Mouse (Mus musculus) gastrocnemius, adult 18-20 months (tissue): ENCODE data around the gene Col25a1. TPM values are rescaled to one million over a fixed set of nuclear protein-coding genes. Genes with fewer than 3 reads are reported as not detected.
A peak's percentile ranks its signal among the peaks of the same experiment; 100 is the strongest.

Source experiments
- DNase-seq: peaks from one replicate; pipeline ENCODE4 v3.0.0; 2021; ENCODE audit warnings: low spot score
- total RNA-seq, 2 experiments: library from RNA; stranded (reverse); gene quantifications; 2 replicates each; pipeline ENCODE4 v1.2.3; 2021

Col25a1 gene
- total RNA-seq, 2 experiments from 2014 or later: 0.09 to 0.17 TPM

DNA sequence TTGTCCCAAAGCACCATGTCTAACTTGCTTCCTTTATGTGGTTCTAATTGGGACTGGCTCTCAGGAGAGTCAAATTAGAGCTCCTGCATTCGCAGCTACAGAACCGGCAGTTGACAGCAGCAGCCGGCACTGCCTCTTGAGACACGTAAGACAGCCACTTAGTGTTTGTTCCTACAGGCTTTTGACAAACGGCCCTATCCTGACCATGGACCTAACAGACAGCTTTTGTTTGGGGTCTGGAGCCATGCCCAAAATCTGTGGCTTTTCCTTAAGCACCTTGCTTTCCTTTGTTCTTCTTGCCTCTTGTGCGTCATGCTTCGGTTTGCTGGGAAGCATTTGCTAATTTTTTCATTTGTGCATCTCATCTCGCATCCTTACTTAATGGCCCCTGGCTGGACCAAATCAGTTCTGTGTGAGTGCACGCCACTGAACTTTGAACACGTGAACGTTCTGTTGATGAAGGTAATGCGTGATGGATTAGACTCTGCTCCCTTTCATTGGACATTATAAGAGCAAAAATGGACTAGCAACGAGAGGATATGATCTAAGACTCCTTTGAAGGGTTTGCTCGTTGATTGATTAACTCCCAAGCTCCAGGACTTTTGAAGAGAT lies 179.5 kb downstream of the Col25a1 start:
- DNase-seq: no peak

DNA sequence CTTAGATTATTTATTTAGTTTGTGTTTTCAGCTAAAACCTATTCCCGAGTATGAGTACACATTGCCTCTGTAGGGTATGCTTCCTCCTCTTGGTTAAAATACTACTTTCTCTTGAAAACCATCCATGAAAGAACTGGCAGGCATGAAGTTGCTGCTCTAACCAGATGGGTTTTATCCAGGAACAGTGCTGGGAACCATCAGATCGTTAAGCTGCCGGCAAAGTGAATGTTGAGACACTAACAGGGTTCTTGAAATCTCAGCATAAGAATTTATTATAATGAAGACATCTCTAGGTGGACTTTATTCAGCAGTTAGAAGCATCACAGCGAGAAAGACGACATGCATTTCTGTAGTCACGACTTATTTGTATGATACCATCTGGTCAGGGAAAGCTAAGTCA lies 181.9 kb downstream of the Col25a1 start:
- no peak for DNase-seq

- no peak for DNase-seq
These were observed 196.0 kb downstream of the Col25a1 start for GRCm38 (mm10) chr3:130327039-130328015.

DNA sequence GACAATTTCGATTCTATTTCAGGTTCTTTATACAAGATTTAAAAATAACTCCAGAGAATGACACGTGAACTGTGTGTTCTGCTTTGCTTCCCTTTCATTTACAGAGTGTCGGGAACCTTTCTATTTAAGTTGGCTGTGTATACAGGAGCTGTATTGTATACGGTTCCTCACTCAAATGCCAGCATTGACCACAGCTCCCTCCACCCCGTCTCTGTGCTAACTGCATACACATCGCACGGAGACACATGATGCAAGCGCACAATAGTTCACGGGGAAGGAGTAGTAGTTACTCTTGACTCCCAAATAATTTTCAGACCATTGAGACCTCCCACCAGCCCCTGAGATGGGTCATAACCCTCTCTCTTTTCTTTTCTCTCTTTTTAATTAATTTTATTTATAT lies 197.6 kb downstream of the Col25a1 start:
- no peak for DNase-seq

DNA sequence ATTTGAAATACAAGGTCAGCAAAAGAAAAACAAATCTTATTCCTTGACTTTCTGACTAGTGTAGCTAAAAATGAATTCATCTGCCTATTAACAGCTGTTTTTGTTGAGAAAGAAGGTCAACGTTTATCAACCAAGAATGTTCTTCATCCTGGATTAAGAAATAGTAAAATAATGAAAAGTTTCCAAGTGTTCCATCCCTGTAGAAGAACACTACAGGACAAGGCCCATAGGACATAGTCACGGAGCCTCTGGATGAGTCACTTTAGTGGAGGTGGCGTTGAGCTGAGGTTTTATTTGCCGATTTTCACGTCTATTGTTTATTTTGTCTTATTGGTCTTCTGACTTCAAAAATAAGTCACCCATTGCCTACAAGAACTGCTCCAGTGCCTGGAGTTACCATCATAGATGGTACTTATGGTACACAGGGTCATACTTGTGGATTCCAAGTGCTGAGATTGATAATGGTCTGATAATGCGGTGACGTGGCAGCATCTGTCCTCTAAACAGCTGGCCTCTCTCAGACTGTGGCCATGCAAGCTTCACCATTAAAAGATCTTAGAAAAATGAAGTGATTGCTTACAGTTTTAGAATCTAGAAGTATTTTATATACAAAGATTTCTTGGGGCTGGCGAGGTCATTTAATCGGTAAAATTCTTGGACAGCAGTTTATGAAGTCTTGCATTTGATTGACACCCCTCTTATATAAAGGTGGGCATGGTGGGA lies 198.7 kb downstream of the Col25a1 start:
- no peak for DNase-seq

- DNase-seq: no peak
These were observed 199.3 kb downstream of the Col25a1 start for GRCm38 (mm10) chr3:130330556-130330950.

DNA sequence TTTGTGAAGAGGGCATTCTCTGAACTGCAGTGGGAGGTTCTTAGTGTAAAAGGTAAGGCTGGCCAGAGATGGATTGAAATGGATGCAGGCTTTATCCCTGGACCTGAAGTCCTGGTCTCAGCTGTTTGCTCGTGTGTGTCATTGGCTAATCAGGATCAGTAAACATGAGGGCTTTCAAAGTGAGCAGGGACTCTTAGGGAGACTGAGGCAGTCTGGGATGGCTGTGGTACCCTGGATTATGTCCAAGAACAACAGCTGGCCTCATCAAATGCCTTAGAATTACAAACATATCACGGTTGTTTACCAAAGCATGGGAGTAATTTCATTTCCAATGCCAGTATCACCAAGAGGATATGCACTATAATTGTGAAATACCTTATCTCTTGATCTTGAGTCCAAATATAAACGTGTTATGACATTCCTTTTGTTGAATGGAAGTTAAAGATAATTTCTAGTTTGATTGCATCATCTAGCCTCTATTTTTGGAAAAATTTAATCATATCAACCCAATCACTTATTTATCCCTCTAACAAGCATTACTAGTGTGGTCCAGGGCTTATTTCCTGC lies 201.1 kb downstream of the Col25a1 start:
- no peak for DNase-seq

DNA sequence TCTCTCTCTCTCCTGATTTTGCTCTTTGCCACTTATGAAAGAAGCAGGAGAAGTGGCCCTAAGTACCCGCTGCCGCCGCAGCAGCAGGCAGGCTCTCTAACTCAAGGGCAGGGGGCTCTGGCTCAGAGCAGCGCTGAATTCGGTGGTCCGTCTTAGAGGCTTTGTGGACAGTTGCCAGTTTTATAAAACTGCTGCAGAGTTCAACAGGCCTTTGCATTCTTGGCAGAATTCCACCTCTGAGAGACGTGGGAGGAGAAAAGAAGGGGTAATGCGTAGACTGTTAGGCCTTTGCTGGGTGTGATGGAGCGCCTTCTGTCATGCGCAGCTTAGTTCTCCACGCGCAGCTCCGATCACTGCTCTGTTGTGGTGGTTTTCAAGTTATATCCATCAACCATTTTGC lies 206.6 kb downstream of the Col25a1 start:
- DNase-seq: peak; percentile 1

DNA sequence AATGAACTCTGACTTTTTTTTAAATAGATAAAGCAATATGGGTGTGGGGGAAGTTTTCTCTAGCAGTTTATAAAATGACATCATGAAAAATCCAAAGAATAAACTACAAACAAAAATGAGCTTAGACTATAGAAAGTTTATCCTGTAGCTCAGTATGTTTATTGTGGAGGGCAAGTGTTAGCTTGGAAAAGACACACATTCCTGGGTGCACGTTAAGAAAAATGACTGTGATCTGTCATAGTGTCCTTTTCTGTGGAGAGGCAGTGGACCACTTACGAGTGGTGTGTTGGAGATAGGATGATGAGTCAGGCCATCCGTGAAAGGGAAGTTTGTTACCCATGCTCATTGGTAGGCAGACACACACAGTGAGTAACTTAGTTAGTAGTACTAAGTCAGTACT lies 207.1 kb downstream of the Col25a1 start:
- DNase-seq: no peak

- no peak for DNase-seq
These were observed 218.9 kb downstream of the Col25a1 start for GRCm38 (mm10) chr3:130350161-130350560.

DNA sequence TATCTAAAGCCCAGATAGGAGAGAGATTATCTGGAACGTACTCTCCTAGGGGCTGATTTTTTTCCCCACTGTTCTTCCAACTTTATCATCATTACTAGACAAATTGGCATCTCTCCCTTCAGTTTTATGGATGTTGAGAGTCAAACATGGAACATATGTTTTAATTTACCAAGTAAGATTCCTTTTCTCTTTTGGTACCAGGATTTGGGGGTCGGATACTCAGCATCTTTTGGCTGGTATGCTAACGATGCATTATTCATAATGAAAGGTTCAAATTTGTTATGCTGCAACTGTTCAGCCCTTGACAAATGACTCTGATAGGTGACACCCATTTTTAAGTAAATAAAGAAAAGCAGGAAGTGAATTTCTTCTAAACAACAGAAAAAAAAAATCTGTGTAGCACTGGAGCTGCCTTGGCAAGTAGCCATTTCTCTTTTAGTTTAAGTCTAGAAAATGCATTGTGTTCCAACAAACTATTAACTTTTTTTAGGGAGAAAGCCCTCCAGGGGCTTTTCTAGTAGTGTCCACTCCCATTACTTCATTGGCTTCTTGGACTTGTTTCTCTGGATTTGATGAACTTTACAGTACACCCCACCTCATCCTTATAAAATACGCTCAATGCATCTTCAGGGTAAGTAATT lies 223.2 kb downstream of the Col25a1 start:
- no peak for DNase-seq

GRCm38 (mm10) chr3:130356575-130357173 lies 225.4 kb downstream of the Col25a1 start:
- DNase-seq: no peak

DNA sequence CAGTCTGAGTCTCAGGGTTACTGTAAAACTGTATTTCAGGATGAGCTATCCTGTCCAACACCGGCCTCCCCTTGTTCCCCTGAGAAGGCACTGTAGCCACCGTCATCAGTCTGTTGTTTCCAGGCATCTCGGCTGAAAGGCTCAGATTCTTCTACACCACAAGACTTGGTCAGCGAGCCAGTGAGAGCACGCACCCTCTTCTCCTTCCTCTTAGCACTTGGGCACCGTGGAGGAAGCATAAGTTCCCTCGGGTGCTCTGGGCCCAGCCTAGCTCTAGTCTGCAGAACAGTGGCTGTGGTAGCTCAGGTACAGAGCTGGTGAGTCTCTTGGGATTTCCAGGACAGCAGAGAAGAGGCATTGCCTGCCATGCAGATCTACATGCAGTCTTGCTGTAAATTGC lies 229.5 kb downstream of the Col25a1 start:
- DNase-seq: no peak

GRCm38 (mm10) chr3:130361922-130362321 lies 230.6 kb downstream of the Col25a1 start:
- no peak for DNase-seq

DNA sequence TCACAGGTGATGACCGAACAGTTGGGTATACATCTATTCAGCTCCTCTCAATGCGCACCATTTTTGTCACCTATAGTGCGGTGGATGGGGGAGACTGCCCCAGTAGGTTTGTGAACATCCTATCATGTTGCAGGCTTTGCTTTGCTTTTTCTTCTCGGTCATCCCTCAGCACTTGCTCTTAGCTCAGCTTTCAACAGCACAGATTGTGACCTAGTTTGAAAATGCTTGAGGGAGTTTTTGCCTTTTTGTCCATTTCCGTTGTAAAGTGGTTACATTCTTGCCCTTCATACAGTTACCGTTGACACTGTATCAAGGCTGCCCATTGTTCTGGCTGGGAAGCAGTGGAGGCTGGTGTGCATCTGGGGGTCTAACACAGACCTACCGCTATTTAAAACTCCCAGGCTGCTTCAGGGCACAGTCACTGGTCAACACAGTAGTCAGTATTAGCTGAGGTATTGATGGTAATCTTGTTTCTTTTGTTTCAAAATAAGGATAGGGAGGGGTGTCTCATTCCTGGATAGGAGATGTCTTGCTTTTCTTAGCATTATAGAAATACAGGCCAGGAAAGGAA lies 231.6 kb downstream of the Col25a1 start:
- no peak for DNase-seq

DNA sequence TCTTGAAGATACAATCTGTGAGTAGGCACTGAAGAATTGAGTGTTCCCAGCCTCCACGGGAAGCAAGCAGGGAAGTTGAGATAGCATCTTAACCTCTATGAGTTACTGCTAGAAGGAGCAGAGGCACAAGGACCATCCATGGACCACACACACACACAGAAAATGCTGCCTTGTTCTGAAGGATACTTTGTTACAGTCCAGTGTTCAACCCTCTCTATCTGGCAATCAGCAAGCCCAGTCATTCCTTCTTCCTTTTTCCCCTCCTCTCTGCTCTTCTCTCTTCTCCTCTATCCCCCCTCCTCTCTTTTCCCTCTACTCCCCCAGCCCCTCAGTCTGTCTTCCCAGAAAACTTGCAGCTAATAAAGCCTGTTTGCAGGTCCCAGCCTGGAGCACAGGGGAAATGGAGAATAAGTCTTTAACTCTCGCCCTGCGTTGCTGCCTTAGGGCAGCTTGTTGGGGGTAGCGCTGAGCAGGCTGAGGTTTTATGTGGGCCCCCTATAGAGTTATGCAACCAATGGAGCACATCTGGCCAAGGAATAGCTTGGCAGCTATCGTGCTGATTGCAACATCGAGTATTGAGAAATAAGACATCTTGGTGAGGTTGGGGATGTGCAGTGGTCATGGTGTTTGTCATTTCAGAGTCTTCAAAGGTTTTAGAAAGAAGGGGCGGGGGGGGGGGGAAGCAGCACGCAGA lies 235.8 kb downstream of the Col25a1 start:
- no peak for DNase-seq

GRCm38 (mm10) chr3:130368352-130368751 lies 237.1 kb downstream of the Col25a1 start:
- no peak for DNase-seq

- DNase-seq: no peak
These were observed 237.8 kb downstream of the Col25a1 start for GRCm38 (mm10) chr3:130369113-130369512.

DNA sequence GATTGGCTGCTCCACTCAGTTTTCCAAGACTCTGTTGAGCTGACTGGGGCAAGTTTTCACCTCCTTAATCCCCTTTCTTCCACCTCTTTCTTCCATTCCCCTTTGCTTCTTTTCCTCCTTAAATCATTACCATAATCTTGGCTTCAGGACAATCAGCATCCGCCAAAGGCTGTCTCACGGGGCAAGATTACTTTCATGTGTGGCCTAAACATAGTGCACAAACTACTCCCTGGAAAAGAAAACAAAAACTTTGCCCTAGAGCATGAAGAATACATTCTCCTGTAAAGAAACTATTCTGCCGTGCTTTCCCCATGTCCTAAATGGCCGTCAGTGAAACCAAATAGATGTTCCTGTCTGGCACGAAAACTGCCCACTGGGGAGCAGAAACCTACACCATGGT lies 238.9 kb downstream of the Col25a1 start:
- DNase-seq: no peak

DNA sequence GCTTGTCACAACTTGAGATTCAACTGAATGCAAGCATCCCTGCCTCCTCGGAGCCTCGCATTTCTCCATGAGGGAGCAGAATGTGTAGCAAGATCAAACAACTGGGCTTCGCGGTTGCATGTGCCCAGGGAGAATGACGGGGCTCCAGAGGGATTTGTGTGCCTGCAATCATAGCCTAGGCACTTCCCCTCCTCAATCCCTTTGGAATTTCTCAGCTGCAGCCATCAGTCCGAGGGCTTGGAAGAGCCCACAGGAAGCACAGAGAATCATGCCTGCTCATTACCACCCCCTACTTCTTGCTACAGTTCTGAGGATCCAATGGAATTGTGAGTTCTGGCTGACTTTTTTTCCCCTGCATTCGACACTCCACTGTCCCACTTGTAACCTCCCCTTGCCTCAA lies 241.8 kb downstream of the Col25a1 start:
- no peak for DNase-seq
